Mouse (Mus musculus) left cerebral cortex, postnatal 36 days (tissue): Measurements from ENCODE around the gene Olfr373. TPM values are rescaled to one million over a fixed set of nuclear protein-coding genes. Genes with fewer than 3 reads are reported as not detected.
"Not testable (repeated sequence)": the region's sequence is repeated elsewhere in the genome, so short reads cannot be mapped to it uniquely, and the experiment has no call there.

Source experiments
- DNase-seq, 2 experiments: peaks; one replicate each; pipeline ENCODE4 v3.0.0; 2021 to 2022; ENCODE audit warnings: low spot score in 2 of 2, mixed read lengths in 1 of 2
- intact Hi-C: fragments of 180-260 bp; cut with DNase I; formaldehyde crosslinking; loops from one replicate; pipeline ENCODE4 v1.15.1; 2025
- total RNA-seq, 2 experiments: library from RNA; stranded (reverse); gene quantifications; 2 replicates each; pipeline ENCODE4 v1.2.3; 2021

Olfr373 gene
- not detected for total RNA-seq

- intact Hi-C loops, DNase-seq: not testable (repeated sequence)
Observed at GRCm38 (mm10) chr8:72082877-72083276, at the start of gene Olfr373. Gene Olfr373, plus strand, starts transcription at chr8:72083177.

- intact Hi-C loops: loop anchor here (2.0 kb wide), 1 partner anchor 44 kb away; no protein-coding TSS in a partner anchor
- not testable (repeated sequence) for DNase-seq
Observed at GRCm38 (mm10) chr8:72040918-72041317, 42.1 kb upstream of the Olfr373 start, which contains the start of gene Olfr372. Gene Olfr372, plus strand, starts transcription at chr8:72041218.

- no peak for DNase-seq
- intact Hi-C loops: no loop called here
Observed at GRCm38 (mm10) chr8:72042493-72042892, 40.5 kb upstream of the Olfr373 start.

- intact Hi-C loops: loop anchor here (1.0 kb wide), 1 partner anchor 41 kb away; no protein-coding TSS in a partner anchor
- not testable (repeated sequence) for DNase-seq
Observed at GRCm38 (mm10) chr8:72054633-72055032, 28.3 kb upstream of the Olfr373 start.

- intact Hi-C loops, DNase-seq: not testable (repeated sequence)
Observed at GRCm38 (mm10) chr8:72057643-72058042, 25.3 kb upstream of the Olfr373 start.

GRCm38 (mm10) chr8:72066819-72067399, 16.1 kb upstream of the Olfr373 start:
- intact Hi-C loops: not testable (repeated sequence)

GRCm38 (mm10) chr8:72084744-72085143, 1.8 kb downstream of the Olfr373 start:
- no peak for DNase-seq
- intact Hi-C loops: loop anchor here (2.0 kb wide), 1 partner anchor 44 kb away; the partner anchor contains the start of gene Olfr372

More at GRCm38 (mm10) chr8:72066819-72067399, 16.1 kb upstream of the Olfr373 start:
- not testable (repeated sequence) for DNase-seq

- DNase-seq, intact Hi-C loops: not testable (repeated sequence)
Observed at GRCm38 (mm10) chr8:72087611-72088010, 4.6 kb downstream of the Olfr373 start.

GRCm38 (mm10) chr8:72096721-72097120, 13.7 kb downstream of the Olfr373 start:
- DNase-seq, intact Hi-C loops: not testable (repeated sequence)

- intact Hi-C loops: not testable (repeated sequence)
- DNase-seq: peak in 1 of 2 experiments; percentile 4
Observed at GRCm38 (mm10) chr8:72099377-72100103, 16.6 kb downstream of the Olfr373 start.

GRCm38 (mm10) chr8:72105165-72105564, 22.2 kb downstream of the Olfr373 start:
- no peak for DNase-seq
- intact Hi-C loops: no loop called here

- intact Hi-C loops: no loop called here
- no peak for DNase-seq
Observed at GRCm38 (mm10) chr8:72106740-72107139, 23.8 kb downstream of the Olfr373 start, which contains the start of gene Olfr374. Gene Olfr374, plus strand, starts transcription at chr8:72107040.

GRCm38 (mm10) chr8:72110876-72111275, 27.9 kb downstream of the Olfr373 start:
- intact Hi-C loops: no loop called here
- no peak for DNase-seq

- DNase-seq: no peak
- intact Hi-C loops: no loop called here
Observed at GRCm38 (mm10) chr8:72112486-72112885, 29.5 kb downstream of the Olfr373 start.

GRCm38 (mm10) chr8:72115202-72115601, 32.2 kb downstream of the Olfr373 start:
- intact Hi-C loops: no loop called here
- DNase-seq: no peak

- intact Hi-C loops: no loop called here
- no peak for DNase-seq
Observed at GRCm38 (mm10) chr8:72118616-72119015, 35.6 kb downstream of the Olfr373 start.

- intact Hi-C loops, DNase-seq: not testable (repeated sequence)
Observed at GRCm38 (mm10) chr8:72121486-72121885, 38.5 kb downstream of the Olfr373 start.

- no peak for DNase-seq
- intact Hi-C loops: no loop called here
Observed at GRCm38 (mm10) chr8:72121997-72122396, 39.0 kb downstream of the Olfr373 start.

GRCm38 (mm10) chr8:72127834-72128233, 44.9 kb downstream of the Olfr373 start:
- intact Hi-C loops: no loop called here
- DNase-seq: no peak

GRCm38 (mm10) chr8:72131251-72131650, 48.3 kb downstream of the Olfr373 start:
- intact Hi-C loops: no loop called here
- no peak for DNase-seq

GRCm38 (mm10) chr8:72131901-72132300, 48.9 kb downstream of the Olfr373 start:
- no peak for DNase-seq
- intact Hi-C loops: no loop called here
